Mouse (Mus musculus) inflammation-experienced regulatory T-cells, adult 6 months (primary cell): ENCODE data around the gene Gm13102. TPM values are rescaled to one million over a fixed set of nuclear protein-coding genes. Genes with fewer than 3 reads are reported as not detected.
"Not testable (repeated sequence)": the region's sequence is repeated elsewhere in the genome, so short reads cannot be mapped to it uniquely, and the experiment has no call there.

Experiments
- ATAC-seq: one replicate; pipeline ENCODE4 v1.8.0; 2017
- polyA plus RNA-seq, 3 experiments: library from polyadenylated mRNA; unstranded; fragments of 100-300 nt; shearing (Covaris generic); gene quantifications; one replicate each; pipeline ENCODE4 v1.2.1; 2017

Gene Gm13102
- not detected for polyA plus RNA-seq

GRCm38 (mm10) chr4:144106174-144106573 lies at the start of gene Gm13102:
Gene Gm13102, plus strand, starts transcription at chr4:144106474.
- ATAC-seq, result not testable (repeated sequence)

- ATAC-seq, result not testable (repeated sequence)
Measured at GRCm38 (mm10) chr4:144058826-144059225, 47.4 kb upstream of the Gm13102 start, which contains the start of gene Pramel4. Gene Pramel4, plus strand, starts transcription at chr4:144059126.

Other genes starting within 250 kb of the Gm13102 start
- gene Pramef6, start 206.1 kb upstream of the Gm13102 start, polyA plus RNA-seq, result not detected
- gene Pramef25, start 155.5 kb upstream of the Gm13102 start, polyA plus RNA-seq, result not detected
- not detected for gene Gm13101, start 139.5 kb upstream of the Gm13102 start, polyA plus RNA-seq
- gene Pramef17, start 112.1 kb upstream of the Gm13102 start, polyA plus RNA-seq, result not detected
- gene Pramel4, start 47.3 kb upstream of the Gm13102 start, polyA plus RNA-seq, result under 1 TPM in 1 of 3 experiments, not detected in 2; 0.77 TPM
- gene Oog3, start 56.2 kb downstream of the Gm13102 start, polyA plus RNA-seq, result not detected
- gene Oog2, start 84.2 kb downstream of the Gm13102 start, polyA plus RNA-seq, result not detected
- gene C87977, start 106.8 kb downstream of the Gm13102 start, polyA plus RNA-seq, result not detected
- gene Pramel5, start 174.0 kb downstream of the Gm13102 start, polyA plus RNA-seq, result not detected
- gene Gm13128, start 223.8 kb downstream of the Gm13102 start, polyA plus RNA-seq, result not detected